Mouse (Mus musculus) bone marrow macrophage, adult 2 months (primary cell): ENCODE measurements around the gene Setd4.

Experiments used
- CTCF ChIP-seq: IDR thresholded peaks from 2 replicates; pipeline ENCODE4 v1.5.1; 2012; ENCODE audit warnings: low read depth, mild to moderate bottlenecking, low read length, moderate library complexity
- POLR2A ChIP-seq: IDR thresholded peaks from 2 replicates; pipeline ENCODE4 v1.6.1; 2012; ENCODE audit warnings: mild to moderate bottlenecking, low read depth, low read length, borderline replicate concordance

DNA sequence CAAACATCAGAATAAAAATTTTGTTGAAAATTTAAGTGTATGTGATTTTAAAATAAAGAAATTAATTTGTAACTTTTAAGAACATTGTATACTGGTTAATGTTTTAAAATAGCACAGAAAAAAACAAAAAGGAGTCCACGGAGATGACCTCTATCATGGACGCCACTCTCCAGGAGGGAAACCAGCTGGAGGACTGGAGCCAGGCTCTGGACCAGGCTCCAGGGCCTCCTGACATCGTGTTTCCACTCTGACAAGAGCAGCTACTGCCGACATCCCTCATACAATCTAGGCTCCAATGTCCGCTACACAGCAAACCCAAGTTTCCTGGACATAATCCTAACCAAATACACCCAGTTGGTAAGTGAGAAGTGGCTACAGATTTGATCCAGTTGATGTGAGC lies 8.1 kb downstream of the Setd4 start:
- TF ChIP-seq CTCF = no peak
- TF ChIP-seq POLR2A = no peak
